Mouse (Mus musculus) limb, embryonic 11.5 days (tissue): ENCODE data around the gene Tspan12. TPM values are rescaled to one million over a fixed set of nuclear protein-coding genes. Genes with fewer than 3 reads are reported as not detected.

Experiments used
- ATAC-seq: fragments of 200-750 bp; cut with Nextera tagmentation; 2 replicates; pipeline ENCODE4 v1.8.0; 2017; ENCODE audit warnings: low read depth; ENCODE audit not compliant: insufficient number of reproducible peaks, low FRiP score, low TSS enrichment
- DNase-seq: peaks from one replicate; pipeline ENCODE4 v3.0.0-alpha.2; 2015; ENCODE audit warnings: low spot score
- H3K27ac ChIP-seq: fragments of 300-500 bp; sonication (generic); replicated peaks from 2 replicates; pipeline ENCODE4 v1.5.1; 2014; ENCODE audit warnings: low read depth, mild to moderate bottlenecking, low read length
- H3K27me3 ChIP-seq: fragments of 300-500 bp; sonication (generic); 2 replicates; pipeline ENCODE4 v1.6.1; 2014; ENCODE audit warnings: mild to moderate bottlenecking, low read length, mixed read lengths; ENCODE audit not compliant: control insufficient read depth, insufficient read depth
- H3K36me3 ChIP-seq: fragments of 300-500 bp; sonication (generic); 2 replicates; pipeline ENCODE4 v1.6.1; 2014; ENCODE audit warnings: mild to moderate bottlenecking, low read length, moderate library complexity, mixed read lengths; ENCODE audit not compliant: control insufficient read depth, insufficient read depth
- H3K4me1 ChIP-seq: fragments of 300-500 bp; sonication (generic); 2 replicates; pipeline ENCODE4 v1.6.1; 2014; ENCODE audit warnings: low read length, mixed read lengths; ENCODE audit not compliant: control insufficient read depth, insufficient read depth
- H3K4me2 ChIP-seq: fragments of 300-500 bp; sonication (generic); 2 replicates; pipeline ENCODE4 v1.6.1; 2014; ENCODE audit warnings: low read depth, mild to moderate bottlenecking, moderate library complexity; ENCODE audit not compliant: severe bottlenecking
- H3K4me3 ChIP-seq: fragments of 300-500 bp; sonication (generic); 2 replicates; pipeline ENCODE4 v1.5.1; 2014; ENCODE audit warnings: low read depth, low read length
- H3K9ac ChIP-seq: fragments of 300-500 bp; sonication (generic); 2 replicates; pipeline ENCODE4 v1.6.1; 2014; ENCODE audit warnings: mild to moderate bottlenecking, low read length
- H3K9me3 ChIP-seq: fragments of 300-500 bp; sonication (generic); 2 replicates; pipeline ENCODE4 v1.6.1; 2016; ENCODE audit warnings: low read length; ENCODE audit not compliant: control insufficient read depth
- WGBS: fragments of 180-500 bp; shearing (Covaris S2); extraction: QIAGEN DNeasy Blood & Tissue Kit; methylation state at CpG from one replicate; pipeline ENCODE4 v1.1.7; 2014; 5-methylcytosine and 5-hydroxymethylcytosine counted together
- polyA plus RNA-seq: library from polyadenylated mRNA; unstranded; fragments of >200 nt; fragmentation: Nextera tagmentation; extraction: Ambion mirVana; gene quantifications from 2 replicates; pipeline ENCODE4 v1.2.1, GENCODE M21; 2014

Gene Tspan12
- polyA plus RNA-seq, 1 experiment from 2014 or later: 47.7 TPM

- Histone ChIP-seq H3K27me3 (no peaks in the 10 kb centered on the region), H3K27ac (no peak overlapping the region), H3K4me2 (no peak overlapping the region), H3K4me3 (no peak overlapping the region), H3K9me3 (no peaks in the 10 kb centered on the region), H3K4me1 (no peaks in the 10 kb centered on the region), H3K36me3 (no peaks in the 10 kb centered on the region), H3K9ac (no peak overlapping the region)
- DNase-seq (no peak), ATAC-seq (no peak)
- 58% methylated on average over 6 of the region's 6 CpGs for WGBS
Measured at GRCm38 (mm10) chr6:21787274-21787673, 65.0 kb downstream of the Tspan12 start.

- no peaks in the 10 kb centered on the region for H3K9me3 ChIP-seq
- no peak overlapping the region for H3K4me3 ChIP-seq
- no peak for DNase-seq
- no peak overlapping the region for H3K4me2 ChIP-seq
- no peaks in the 10 kb centered on the region for H3K36me3 ChIP-seq
- no peaks in the 10 kb centered on the region for H3K27me3 ChIP-seq
- H3K4me1 ChIP-seq: no peaks in the 10 kb centered on the region
- no peak for ATAC-seq
- no peak overlapping the region for H3K27ac ChIP-seq
- 85% methylated on average over 7 of the region's 7 CpGs for WGBS
- H3K9ac ChIP-seq: no peak overlapping the region
Measured at GRCm38 (mm10) chr6:21774213-21774916, 78.0 kb downstream of the Tspan12 start.

DNA sequence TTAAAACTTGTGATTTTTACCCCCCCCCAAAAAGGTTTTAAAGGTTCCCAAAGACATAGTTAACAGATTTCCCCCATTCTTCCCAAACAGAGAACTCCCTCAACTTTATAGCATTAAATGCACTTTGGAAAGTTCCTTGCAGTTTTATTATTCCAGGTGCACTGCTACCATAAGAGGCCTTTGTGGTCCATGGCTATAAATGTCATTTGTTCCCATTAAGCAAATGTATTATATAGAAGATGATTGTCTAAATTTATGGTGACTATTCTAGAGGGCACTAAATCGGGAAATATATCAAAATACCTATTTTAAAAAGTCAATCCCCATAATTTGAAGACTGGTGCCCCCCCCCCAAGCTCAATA, 82.9 kb downstream of the Tspan12 start:
- DNase-seq: no peak
- Histone ChIP-seq H3K4me2 (no peak overlapping the region), H3K4me1 (no peaks in the 10 kb centered on the region), H3K36me3 (no peaks in the 10 kb centered on the region), H3K9ac (no peak overlapping the region), H3K27me3 (no peaks in the 10 kb centered on the region), H3K27ac (no peak overlapping the region), H3K4me3 (no peak overlapping the region), H3K9me3 (no peaks in the 10 kb centered on the region)
- ATAC-seq: 0 out of 2 replicates have a peak, but pooled peaks have one; percentile 27
- WGBS: 60% methylated on average over 1 of the region's 1 CpGs

DNA sequence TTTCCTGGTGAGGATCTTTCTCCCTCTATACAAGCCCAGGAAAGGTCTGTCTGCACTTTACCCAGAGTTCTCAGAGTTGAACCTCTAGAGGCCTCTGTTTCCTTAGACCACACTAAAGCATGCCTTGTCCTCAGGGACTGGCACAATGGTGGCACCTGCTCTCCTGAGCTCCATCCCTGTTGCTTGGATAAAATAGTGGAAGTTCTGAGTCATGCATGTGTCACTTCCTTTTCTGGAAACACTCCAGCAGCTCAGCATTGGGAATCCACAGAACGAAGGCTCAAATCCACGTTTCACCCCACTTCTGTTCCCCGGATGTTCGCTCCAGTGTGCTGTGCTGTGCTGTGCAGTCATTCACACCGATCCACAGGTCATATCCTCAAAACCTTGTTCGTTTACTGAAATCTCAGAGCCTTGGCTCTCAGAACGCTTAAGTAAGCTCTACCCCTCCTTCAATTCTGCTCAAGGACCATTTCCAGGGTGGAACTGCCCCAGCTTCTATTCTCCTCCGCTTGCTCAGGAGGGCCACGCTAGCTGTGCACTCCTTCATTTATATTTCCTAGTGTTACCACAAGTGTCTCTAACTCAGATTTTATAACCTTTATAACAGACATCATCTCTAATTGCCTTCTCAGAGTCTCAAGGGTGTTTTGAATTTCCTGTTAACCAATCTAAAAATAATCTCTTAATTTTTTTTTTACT, 83.4 kb downstream of the Tspan12 start:
- no peaks in the 10 kb centered on the region for H3K36me3 ChIP-seq
- H3K9me3 ChIP-seq: no peaks in the 10 kb centered on the region
- no peaks in the 10 kb centered on the region for H3K27me3 ChIP-seq
- 74% methylated on average over 9 of the region's 9 CpGs for WGBS
- H3K4me3 ChIP-seq: no peak overlapping the region
- peak overlapping the region; percentile 62; the same call in 1 of the 2 replicates for H3K27ac ChIP-seq
- DNase-seq: no peak
- no peak overlapping the region for H3K4me2 ChIP-seq
- 0 out of 2 replicates have a peak, but pooled peaks have one; percentile 38 for ATAC-seq
- H3K9ac ChIP-seq: no peak overlapping the region
- no peaks in the 10 kb centered on the region for H3K4me1 ChIP-seq

GRCm38 (mm10) chr6:21767787-21768221, 84.5 kb downstream of the Tspan12 start:
- 85% methylated on average over 12 of the region's 12 CpGs for WGBS
- no peak for ATAC-seq

DNA sequence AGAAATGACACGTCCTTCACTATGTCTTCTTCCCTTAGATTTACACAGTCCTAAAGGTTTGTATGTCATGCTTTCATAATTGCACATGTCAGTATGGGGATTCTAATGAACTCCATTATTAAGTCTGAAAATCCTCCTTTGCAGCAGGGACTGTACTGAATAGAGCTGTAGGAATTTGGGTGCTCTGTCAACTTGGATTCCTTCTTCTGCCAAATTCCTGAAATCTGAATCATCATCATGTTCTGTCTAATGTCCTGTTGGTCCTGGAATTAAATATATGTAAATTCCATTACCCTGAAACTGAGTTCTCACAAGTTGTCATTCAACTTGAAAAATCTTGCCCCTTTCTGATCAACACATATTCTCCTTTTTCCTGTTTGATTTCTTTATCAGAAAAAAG, 104.8 kb downstream of the Tspan12 start:
- Histone ChIP-seq H3K9ac (no peak overlapping the region), H3K27ac (no peak overlapping the region), H3K27me3 (no peaks in the 10 kb centered on the region), H3K4me3 (no peak overlapping the region), H3K4me1 (no peaks in the 10 kb centered on the region), H3K4me2 (no peak overlapping the region), H3K36me3 (no peaks in the 10 kb centered on the region), H3K9me3 (no peaks in the 10 kb centered on the region)
- 89% methylated on average over 1 of the region's 1 CpGs for WGBS
- ATAC-seq (no peak), DNase-seq (no peak)

More at GRCm38 (mm10) chr6:21767787-21768221, 84.5 kb downstream of the Tspan12 start:
- no peak for DNase-seq
- no peaks in the 10 kb centered on the region for H3K36me3 ChIP-seq
- no peak overlapping the region for H3K27ac ChIP-seq
- H3K4me1 ChIP-seq: no peaks in the 10 kb centered on the region
- no peaks in the 10 kb centered on the region for H3K9me3 ChIP-seq
- no peak overlapping the region for H3K4me3 ChIP-seq
- no peak overlapping the region for H3K9ac ChIP-seq
- no peak overlapping the region for H3K4me2 ChIP-seq
- no peaks in the 10 kb centered on the region for H3K27me3 ChIP-seq

- Histone ChIP-seq H3K27me3 (no peaks in the 10 kb centered on the region), H3K9me3 (no peaks in the 10 kb centered on the region), H3K4me3 (no peak overlapping the region), H3K4me1 (no peaks in the 10 kb centered on the region), H3K4me2 (no peak overlapping the region), H3K36me3 (no peaks in the 10 kb centered on the region), H3K9ac (no peak overlapping the region), H3K27ac (no peak overlapping the region)
- WGBS: 61% methylated on average over 3 of the region's 3 CpGs
- no peak for DNase-seq
- ATAC-seq: no peak
Measured at GRCm38 (mm10) chr6:21744615-21745266, 107.6 kb downstream of the Tspan12 start.

GRCm38 (mm10) chr6:21740606-21741005, 111.7 kb downstream of the Tspan12 start:
- ATAC-seq: no peak
- DNase-seq: no peak
- H3K4me1 ChIP-seq: no peaks in the 10 kb centered on the region

More at GRCm38 (mm10) chr6:21740606-21741005, 111.7 kb downstream of the Tspan12 start:
- no peaks in the 10 kb centered on the region for H3K27me3 ChIP-seq
- no peaks in the 10 kb centered on the region for H3K36me3 ChIP-seq
- no peak overlapping the region for H3K4me3 ChIP-seq
- no peaks in the 10 kb centered on the region for H3K9me3 ChIP-seq
- no peak overlapping the region for H3K4me2 ChIP-seq
- 67% methylated on average over 2 of the region's 2 CpGs for WGBS
- no peak overlapping the region for H3K9ac ChIP-seq
- no peak overlapping the region for H3K27ac ChIP-seq
